Mouse (Mus musculus) liver, embryonic 14.5 days (tissue): ENCODE measurements around the gene Usp2. TPM values are rescaled to one million over a fixed set of nuclear protein-coding genes. Genes with fewer than 3 reads are reported as not detected.

Source experiments
- ATAC-seq: fragments of 200-750 bp; cut with Nextera tagmentation; 2 replicates; pipeline ENCODE4 v1.8.0; 2017; ENCODE audit warnings: moderate number of reproducible peaks, mild to moderate bottlenecking, moderate library complexity; ENCODE audit not compliant: insufficient read depth
- DNase-seq, 3 experiments: peaks; one replicate each; pipeline ENCODE4 v3.0.0-alpha.2; 2012 to 2013; ENCODE audit warnings: low read depth in 3 of 3, low spot score in 3 of 3
- H3K27ac ChIP-seq: fragments of 300-500 bp; sonication (generic); 2 replicates; pipeline ENCODE4 v1.5.1; 2014; ENCODE audit warnings: moderate library complexity, mild to moderate bottlenecking, control low read depth, inconsistent platforms
- H3K27me3 ChIP-seq: fragments of 300-500 bp; sonication (generic); 2 replicates; pipeline ENCODE4 v1.6.1; 2014; ENCODE audit warnings: mild to moderate bottlenecking, low read length, moderate library complexity; ENCODE audit not compliant: control insufficient read depth, insufficient read depth
- H3K36me3 ChIP-seq: fragments of 300-500 bp; sonication (generic); replicated peaks from 2 replicates; pipeline ENCODE4 v1.6.1; 2014; ENCODE audit warnings: low read depth; ENCODE audit not compliant: control insufficient read depth, insufficient read depth
- H3K4me1 ChIP-seq, 2 experiments: fragments of 200-500 bp in 1 of 2; fragments of 300-500 bp in 1 of 2; sonication (generic) in 1 of 2; replicated peaks; 2 replicates each; pipeline ENCODE4 v1.6.1; 2012 to 2014; ENCODE audit warnings: antibody characterized with exemption in 1 of 2, inconsistent platforms in 1 of 2, low read length in 1 of 2; ENCODE audit not compliant: control insufficient read depth in 2 of 2, insufficient read depth in 2 of 2
- H3K4me2 ChIP-seq: fragments of 300-500 bp; sonication (generic); 2 replicates; pipeline ENCODE4 v1.6.1; 2014; ENCODE audit warnings: low read depth, mild to moderate bottlenecking, control low read depth, moderate library complexity
- H3K4me3 ChIP-seq, 2 experiments: fragments of 200-500 bp in 1 of 2; fragments of 300-500 bp in 1 of 2; sonication (generic) in 1 of 2; 2 replicates each; pipeline ENCODE4 v1.5.1; 2012 to 2014; ENCODE audit warnings: low read depth in 2 of 2, low read length in 2 of 2, mild to moderate bottlenecking in 2 of 2, control low read depth in 1 of 2, inconsistent platforms in 1 of 2, moderate library complexity in 1 of 2; ENCODE audit not compliant: insufficient read depth in 1 of 2
- H3K9ac ChIP-seq: fragments of 300-500 bp; sonication (generic); replicated peaks from 2 replicates; pipeline ENCODE4 v1.6.1; 2014; ENCODE audit warnings: mild to moderate bottlenecking, control low read depth, moderate library complexity
- H3K9me3 ChIP-seq: fragments of 300-500 bp; sonication (generic); 2 replicates; pipeline ENCODE4 v1.6.1; 2016; ENCODE audit warnings: low read length, mixed read lengths; ENCODE audit not compliant: control insufficient read depth
- CTCF ChIP-seq: IDR thresholded peaks from 2 replicates; pipeline ENCODE4 v1.5.1; 2016; ENCODE audit warnings: antibody characterized with exemption, low read depth, control low read depth
- EP300 ChIP-seq: IDR thresholded peaks from 2 replicates; pipeline ENCODE4 v1.6.1; 2016; ENCODE audit warnings: antibody characterized with exemption, low read depth
- WGBS: fragments of 180-500 bp; shearing (Covaris S2); extraction: QIAGEN DNeasy Blood & Tissue Kit; methylation state at CpG from one replicate; pipeline ENCODE4 v1.1.7; 2014; ENCODE audit not compliant: insufficient replicate concordance; 5-methylcytosine and 5-hydroxymethylcytosine counted together
- polyA plus RNA-seq, 2 experiments: library from polyadenylated mRNA; depleted of rRNA in 1 of 2; stranded (reverse) in 1 of 2; unstranded in 1 of 2; fragments of >200 nt; fragmentation: Nextera tagmentation in 1 of 2; extraction: Ambion mirVana in 1 of 2; gene quantifications; 2 replicates each; pipeline versions ENCODE4 v1.2.1 to v1.2.3; 2012 to 2014

Usp2 gene
- polyA plus RNA-seq, 2 experiments: 0.27 to 1.6 TPM

DNA sequence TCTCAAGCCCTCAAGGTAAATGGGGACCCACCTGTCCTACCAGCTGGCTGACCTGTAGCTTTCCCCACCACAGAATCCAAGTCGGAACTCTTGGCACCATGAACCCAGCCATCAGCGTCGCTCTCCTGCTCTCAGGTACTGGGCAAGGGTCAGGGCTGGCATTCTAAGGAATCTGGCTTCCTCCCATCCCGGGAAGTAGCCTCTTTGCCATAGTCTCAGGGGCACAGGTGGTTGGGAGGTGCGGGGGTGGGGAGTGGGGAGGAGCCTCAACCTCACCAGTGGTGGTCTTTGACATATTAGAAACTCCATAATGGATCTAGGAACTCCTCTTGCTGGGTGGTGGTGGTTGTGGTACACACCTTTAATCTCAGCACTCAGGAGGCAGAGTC is 20.9 kb upstream of the Usp2 start:
- H3K36me3 ChIP-seq: no peaks in the 10 kb centered on the region
- DNase-seq (no peak), ATAC-seq (no peak)
- no peaks in the 10 kb centered on the region for H3K9me3 ChIP-seq
- H3K27me3 ChIP-seq: peaks cover 27% of the 10 kb centered on the region
- H3K4me2 ChIP-seq: no peak overlapping the region
- no peaks in the 10 kb centered on the region for H3K4me1 ChIP-seq
- H3K27ac ChIP-seq: no peak overlapping the region
- H3K9ac ChIP-seq: no peak overlapping the region
- no peak overlapping the region for H3K4me3 ChIP-seq
- no peak for TF ChIP-seq CTCF
- no peak for TF ChIP-seq EP300
- WGBS: 61% methylated on average over 5 of the region's 5 CpGs

GRCm38 (mm10) chr9:44046426-44046825 is 20.4 kb upstream of the Usp2 start:
- TF ChIP-seq CTCF: no peak
- TF ChIP-seq EP300: no peak
- ATAC-seq (no peak), DNase-seq (no peak)
- no peaks in the 10 kb centered on the region for H3K36me3 ChIP-seq
- H3K4me1 ChIP-seq: no peaks in the 10 kb centered on the region
- no peak overlapping the region for H3K27ac ChIP-seq
- peaks cover 27% of the 10 kb centered on the region for H3K27me3 ChIP-seq
- H3K4me3 ChIP-seq: no peak overlapping the region
- H3K4me2 ChIP-seq: no peak overlapping the region
- H3K9me3 ChIP-seq: no peaks in the 10 kb centered on the region
- WGBS: 61% methylated on average over 12 of the region's 12 CpGs
- no peak overlapping the region for H3K9ac ChIP-seq

- DNase-seq (no peak), ATAC-seq (no peak)
- 43% methylated on average over 6 of the region's 6 CpGs for WGBS
- no peaks in the 10 kb centered on the region for H3K4me1 ChIP-seq
- no peak overlapping the region for H3K4me3 ChIP-seq
- peaks cover 27% of the 10 kb centered on the region for H3K27me3 ChIP-seq
- H3K27ac ChIP-seq: no peak overlapping the region
- TF ChIP-seq EP300 (no peak), CTCF (no peak)
- H3K36me3 ChIP-seq: no peaks in the 10 kb centered on the region
- H3K9me3 ChIP-seq: no peaks in the 10 kb centered on the region
- no peak overlapping the region for H3K4me2 ChIP-seq
- H3K9ac ChIP-seq: no peak overlapping the region
Measured at GRCm38 (mm10) chr9:44047071-44047470, 19.8 kb upstream of the Usp2 start.

- DNase-seq (no peak), ATAC-seq (no peak)
- no peak overlapping the region for H3K4me2 ChIP-seq
- no peaks in the 10 kb centered on the region for H3K4me1 ChIP-seq
- H3K9ac ChIP-seq: no peak overlapping the region
- 37% methylated on average over 14 of the region's 14 CpGs for WGBS
- H3K9me3 ChIP-seq: no peaks in the 10 kb centered on the region
- no peak for TF ChIP-seq EP300
- no peak for TF ChIP-seq CTCF
- H3K36me3 ChIP-seq: no peaks in the 10 kb centered on the region
- H3K4me3 ChIP-seq: no peak overlapping the region
- H3K27me3 ChIP-seq: peaks cover 23% of the 10 kb centered on the region
- no peak overlapping the region for H3K27ac ChIP-seq
Measured at GRCm38 (mm10) chr9:44047571-44048490, 19.0 kb upstream of the Usp2 start.

- H3K4me1 ChIP-seq: no peaks in the 10 kb centered on the region
- ATAC-seq (no peak), DNase-seq (no peak)
- no peak overlapping the region for H3K27ac ChIP-seq
- no peak overlapping the region for H3K9ac ChIP-seq
- 53% methylated on average over 15 of the region's 15 CpGs for WGBS
- H3K4me3 ChIP-seq: no peak overlapping the region
- TF ChIP-seq EP300: no peak
- no peaks in the 10 kb centered on the region for H3K36me3 ChIP-seq
- peaks cover 14% of the 10 kb centered on the region for H3K27me3 ChIP-seq
- H3K9me3 ChIP-seq: no peaks in the 10 kb centered on the region
- H3K4me2 ChIP-seq: no peak overlapping the region
Measured at GRCm38 (mm10) chr9:44048541-44049380, 18.1 kb upstream of the Usp2 start.
